Mouse (Mus musculus): ENCODE data around the gene Tomm5.

GRCm38 (mm10) chr4:45134471-45134870 lies 26.6 kb upstream of the Tomm5 start:
- no peak for TF ChIP-seq USF1 (IDR thresholded peaks at IDR 0.05; ENCODE audit: low read depth)
- TF ChIP-seq CTCF (IDR thresholded peaks at IDR 0.05; ENCODE audit: control insufficient read depth, insufficient read depth, insufficient read length) = no peak
- TF ChIP-seq MAX (IDR thresholded peaks at IDR 0.05) = no peak
- no peak for TF ChIP-seq FOSL1 (IDR thresholded peaks at IDR 0.05; ENCODE audit: insufficient read depth, low read length, poor library complexity, severe bottlenecking)
- TF ChIP-seq MYOD1 (IDR thresholded peaks at IDR 0.05; ENCODE audit: control insufficient read depth, insufficient read length, low read depth) = no peak
- TF ChIP-seq MYOG (IDR thresholded peaks at IDR 0.05; ENCODE audit: control insufficient read depth, extremely low read depth, insufficient read length) = no peak

All from C2C12 (cell line).